Mouse (Mus musculus): ENCODE data around the gene Lin28a. TPM values are rescaled to one million over a fixed set of nuclear protein-coding genes. Genes with fewer than 3 reads are reported as not detected.

Lin28a gene
- polyA plus RNA-seq, 1 experiment: not detected

DNA sequence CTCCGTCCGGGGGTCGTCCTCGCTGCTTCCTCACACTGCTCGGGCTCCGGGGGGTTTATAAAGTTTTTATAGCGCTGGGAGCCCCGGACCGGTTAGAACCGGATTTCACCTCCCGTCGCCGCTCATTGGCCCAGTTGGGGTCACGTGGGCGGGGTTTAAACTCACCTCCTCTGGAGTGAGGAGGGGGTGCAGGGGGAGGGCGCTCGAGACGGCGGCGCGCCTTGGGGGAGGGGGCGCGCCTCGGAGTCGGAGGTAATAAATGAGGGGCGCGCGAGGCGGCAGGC lies 50.8 kb downstream of the Lin28a start:
- H3K4me3 ChIP-seq (ENCODE audit: insufficient read depth, low read length): peak overlapping the region; percentile 48
- peaks cover 4% of the 10 kb centered on the region for H3K4me1 ChIP-seq (ENCODE audit: control insufficient read depth, insufficient read depth, low read length)
- TF ChIP-seq CTCF (IDR thresholded peaks at IDR 0.05; ENCODE audit: borderline replicate concordance, insufficient read depth, low read length): no peak
- peak; percentile 55; the same call in 1 of the 2 replicates for TF ChIP-seq POLR2A (IDR thresholded peaks at IDR 0.05; ENCODE audit: low read depth, low read length)
- H3K27ac ChIP-seq (ENCODE audit: insufficient read depth, low read length): peak overlapping the region; percentile 96

DNA sequence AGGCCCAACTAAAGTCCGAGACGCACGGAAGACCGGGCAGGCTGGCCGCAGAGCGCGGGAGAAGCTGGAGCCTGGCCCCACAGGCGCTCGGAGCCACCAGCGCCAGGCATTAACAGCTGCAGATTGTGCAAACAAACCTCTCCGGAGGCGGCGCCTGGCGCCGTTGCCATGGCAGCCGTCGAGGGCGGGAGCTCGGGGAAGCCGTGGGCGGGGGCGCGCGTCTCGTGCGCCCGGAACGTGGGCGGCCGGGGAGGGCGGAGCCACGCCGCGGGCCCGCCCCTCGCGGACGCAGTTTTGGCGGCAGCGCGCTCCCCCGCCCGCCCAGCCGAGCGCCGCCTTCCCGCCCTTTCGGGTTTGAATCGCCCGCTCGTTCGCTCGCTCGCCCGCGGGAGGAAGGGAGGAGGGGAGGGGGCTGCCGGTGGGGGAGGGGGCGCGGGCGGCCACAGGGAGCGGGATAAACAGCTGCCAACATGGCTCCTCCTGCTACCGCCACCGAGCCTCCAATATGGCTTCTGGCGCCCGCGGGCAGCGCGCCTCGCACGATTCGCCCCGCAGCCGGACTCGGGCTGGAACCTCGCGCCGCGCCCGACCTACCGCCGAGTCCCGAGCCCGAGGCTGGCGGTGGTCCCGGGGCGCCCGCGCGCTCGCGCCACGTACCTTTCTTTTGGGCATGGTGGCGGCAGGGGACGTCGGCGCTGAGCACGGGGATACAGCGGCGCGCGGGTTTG lies 51.3 kb downstream of the Lin28a start:
- Histone ChIP-seq H3K27ac (ENCODE audit: insufficient read depth, low read length) (peak overlapping the region; percentile 96), H3K4me1 (ENCODE audit: control insufficient read depth, insufficient read depth, low read length) (peaks cover 4% of the 10 kb centered on the region), H3K4me3 (ENCODE audit: insufficient read depth, low read length) (peak overlapping the region; percentile 95)
- TF ChIP-seq POLR2A (IDR thresholded peaks at IDR 0.05; ENCODE audit: low read depth, low read length) (peak; percentile 54), CTCF (IDR thresholded peaks at IDR 0.05; ENCODE audit: borderline replicate concordance, insufficient read depth, low read length) (no peak)

DNA sequence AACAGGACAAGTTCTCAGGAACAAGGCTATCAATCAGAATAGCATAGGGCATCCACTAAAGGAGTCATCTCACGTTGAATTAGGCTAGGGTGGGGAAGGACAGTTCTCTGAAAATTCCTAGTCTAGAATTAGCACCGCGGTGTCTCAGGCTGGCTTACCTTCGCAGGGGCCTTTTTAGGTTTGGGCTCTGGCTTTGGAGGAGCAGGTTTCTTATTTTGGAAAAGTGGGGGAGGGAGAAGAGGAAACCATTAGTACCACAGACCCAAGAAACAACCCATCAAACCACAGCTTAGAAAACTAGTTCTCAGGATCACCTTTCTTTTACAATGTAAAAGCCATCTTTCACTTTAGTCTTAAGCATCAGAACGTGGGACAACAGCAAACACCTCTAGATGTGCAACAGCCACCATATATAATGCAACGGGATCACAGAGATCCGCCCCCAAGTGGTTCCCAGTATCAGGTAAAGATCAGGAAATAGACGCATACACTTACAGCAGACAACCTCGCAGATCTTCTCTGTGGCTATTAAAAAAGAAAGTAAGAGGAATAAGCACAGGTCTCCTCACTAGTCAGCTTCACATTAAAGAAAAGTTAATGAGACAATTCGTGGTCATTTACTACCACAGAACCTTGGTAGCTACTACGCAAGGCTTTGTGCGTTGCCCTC lies 52.2 kb downstream of the Lin28a start:
- TF ChIP-seq POLR2A (IDR thresholded peaks at IDR 0.05; ENCODE audit: low read depth, low read length) (no peak), CTCF (IDR thresholded peaks at IDR 0.05; ENCODE audit: borderline replicate concordance, insufficient read depth, low read length) (no peak)
- H3K4me3 ChIP-seq (ENCODE audit: insufficient read depth, low read length): peak overlapping the region; percentile 95
- no peak overlapping the region; the same call in 1 of the 2 replicates for H3K27ac ChIP-seq (ENCODE audit: insufficient read depth, low read length)
- H3K4me1 ChIP-seq (ENCODE audit: control insufficient read depth, insufficient read depth, low read length): peaks cover 4% of the 10 kb centered on the region

DNA sequence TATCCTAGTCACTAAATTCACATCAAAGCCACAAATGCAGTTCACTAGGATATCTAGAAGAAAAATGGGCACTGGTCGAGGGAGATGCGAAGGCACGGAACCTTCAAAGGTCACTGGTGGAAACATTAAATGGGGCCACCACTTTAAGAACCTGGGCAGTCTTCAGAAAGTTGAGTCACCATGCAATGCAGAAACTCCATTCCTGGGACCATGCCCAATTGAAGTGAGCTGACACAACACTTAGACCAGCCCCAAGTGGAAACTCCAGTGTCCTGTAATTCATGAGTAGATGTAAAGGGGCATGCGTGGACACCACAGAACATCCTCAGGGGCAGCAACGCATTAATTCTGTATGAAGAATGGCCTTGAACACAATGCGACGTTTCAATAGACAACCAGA lies 56.1 kb downstream of the Lin28a start:
- Histone ChIP-seq H3K27ac (ENCODE audit: insufficient read depth, low read length) (no peak overlapping the region), H3K4me1 (ENCODE audit: control insufficient read depth, insufficient read depth, low read length) (peaks cover 4% of the 10 kb centered on the region), H3K4me3 (ENCODE audit: insufficient read depth, low read length) (no peak overlapping the region)
- TF ChIP-seq CTCF (IDR thresholded peaks at IDR 0.05; ENCODE audit: borderline replicate concordance, insufficient read depth, low read length) (no peak), POLR2A (IDR thresholded peaks at IDR 0.05; ENCODE audit: low read depth, low read length) (0 out of 2 replicates have a peak, but pooled peaks have one; percentile 18)

DNA sequence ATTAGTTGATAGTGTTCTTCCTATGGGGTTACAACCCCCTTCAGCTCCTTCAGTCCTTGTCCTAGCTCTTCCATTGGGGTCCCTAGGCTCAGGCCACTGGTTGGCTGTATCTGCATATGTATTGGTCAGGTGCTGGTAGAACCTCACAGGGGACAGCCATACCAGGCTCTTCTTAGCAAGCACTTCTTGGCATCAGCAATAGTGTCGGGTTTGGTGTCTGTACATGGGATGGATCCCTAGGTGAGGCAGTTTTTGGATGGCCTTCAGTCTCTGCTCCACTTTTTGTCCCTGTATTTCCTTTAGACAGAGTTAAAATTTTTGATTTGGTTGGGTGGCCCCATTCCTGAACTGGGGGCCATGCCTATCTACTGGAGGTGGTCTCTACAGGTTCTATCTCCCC lies 59.8 kb downstream of the Lin28a start:
- TF ChIP-seq CTCF (IDR thresholded peaks at IDR 0.05; ENCODE audit: borderline replicate concordance, insufficient read depth, low read length) (no peak), POLR2A (IDR thresholded peaks at IDR 0.05; ENCODE audit: low read depth, low read length) (no peak)
- H3K4me3 ChIP-seq (ENCODE audit: insufficient read depth, low read length): no peak overlapping the region
- no peak overlapping the region for H3K27ac ChIP-seq (ENCODE audit: insufficient read depth, low read length)
- no peaks in the 10 kb centered on the region; the same call in 1 of the 2 replicates for H3K4me1 ChIP-seq (ENCODE audit: control insufficient read depth, insufficient read depth, low read length)

DNA sequence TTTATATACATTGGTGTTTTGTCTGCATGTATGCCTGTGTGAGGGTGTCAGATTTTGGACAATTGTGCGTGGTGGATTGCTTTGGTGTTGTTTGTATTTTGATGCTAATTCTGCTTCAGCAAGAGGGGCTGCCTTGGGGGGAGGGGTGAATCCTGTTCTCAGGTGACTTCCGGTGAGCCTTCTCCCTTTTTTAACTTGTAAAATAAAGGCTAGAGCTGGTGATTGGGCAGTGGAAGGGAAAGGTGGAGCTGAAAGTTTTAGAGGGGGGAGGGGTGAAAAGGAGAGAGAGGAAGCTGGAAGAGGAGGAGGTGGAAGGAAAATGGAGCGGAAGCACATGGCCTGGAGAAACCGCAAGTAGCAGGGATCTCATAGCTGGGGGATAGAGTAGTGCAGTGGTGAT lies 62.3 kb downstream of the Lin28a start:
- Histone ChIP-seq H3K4me3 (ENCODE audit: insufficient read depth, low read length) (no peak overlapping the region), H3K4me1 (ENCODE audit: control insufficient read depth, insufficient read depth, low read length) (no peaks in the 10 kb centered on the region), H3K27ac (ENCODE audit: insufficient read depth, low read length) (no peak overlapping the region)
- TF ChIP-seq CTCF (IDR thresholded peaks at IDR 0.05; ENCODE audit: borderline replicate concordance, insufficient read depth, low read length): no peak
- no peak for TF ChIP-seq POLR2A (IDR thresholded peaks at IDR 0.05; ENCODE audit: low read depth, low read length)

Other genes with a start within 250 kb of the Lin28a start
- gene Rps6ka1, start 131.0 kb downstream of the Lin28a start, polyA plus RNA-seq (2011; ENCODE audit: insufficient read length, low read depth, missing spikeins): 4.2 and 4.8 TPM in 2 replicates
- gene Hmgn2, start 50.2 kb downstream of the Lin28a start, polyA plus RNA-seq (2011; ENCODE audit: insufficient read length, low read depth, missing spikeins): 204 and 431 TPM in 2 replicates
- 27.3 and 33.9 TPM in 2 replicates for gene Dhdds, start 17.9 kb downstream of the Lin28a start, polyA plus RNA-seq (2011; ENCODE audit: insufficient read length, low read depth, missing spikeins)
- not detected in 2 replicates for gene Zfp683, start 35.0 kb upstream of the Lin28a start, polyA plus RNA-seq (2011; ENCODE audit: insufficient read length, low read depth, missing spikeins)
- not detected in 2 replicates for gene Crybg2, start 42.0 kb upstream of the Lin28a start, polyA plus RNA-seq (2011; ENCODE audit: insufficient read length, low read depth, missing spikeins)
- gene Cd52, start 76.2 kb upstream of the Lin28a start, polyA plus RNA-seq (2011; ENCODE audit: insufficient read length, low read depth, missing spikeins): 1.0 and 6.0 TPM in 2 replicates
- gene Ubxn11, start 83.7 kb upstream of the Lin28a start, polyA plus RNA-seq (2011; ENCODE audit: insufficient read length, low read depth, missing spikeins): 2.6 TPM in 2 replicates
- 317 and 335 TPM in 2 replicates for gene Sh3bgrl3, start 109.9 kb upstream of the Lin28a start, polyA plus RNA-seq (2011; ENCODE audit: insufficient read length, low read depth, missing spikeins)
- 17.4 and 22.1 TPM in 2 replicates for gene Cep85, start 168.3 kb upstream of the Lin28a start, polyA plus RNA-seq (2011; ENCODE audit: insufficient read length, low read depth, missing spikeins)
- not detected in 2 replicates for gene Gm7534, start 184.2 kb upstream of the Lin28a start, polyA plus RNA-seq (2011; ENCODE audit: insufficient read length, low read depth, missing spikeins)
- not detected in 2 replicates for gene Catsper4, start 208.5 kb upstream of the Lin28a start, polyA plus RNA-seq (2011; ENCODE audit: insufficient read length, low read depth, missing spikeins)
- 0.42 TPM in 1 of 2 replicates, not detected in the other for gene Cnksr1, start 219.6 kb upstream of the Lin28a start, polyA plus RNA-seq (2011; ENCODE audit: insufficient read length, low read depth, missing spikeins)
- gene E130218I03Rik, start 224.8 kb upstream of the Lin28a start, polyA plus RNA-seq (2011; ENCODE audit: insufficient read length, low read depth, missing spikeins): not detected in 2 replicates
- 9.5 and 11.9 TPM in 2 replicates for gene Zfp593, start 226.8 kb upstream of the Lin28a start, polyA plus RNA-seq (2011; ENCODE audit: insufficient read length, low read depth, missing spikeins)
- gene Gm30191, start 228.1 kb upstream of the Lin28a start, polyA plus RNA-seq (2011; ENCODE audit: insufficient read length, low read depth, missing spikeins): not detected in 2 replicates
- gene Grrp1, start 235.3 kb upstream of the Lin28a start, polyA plus RNA-seq (2011; ENCODE audit: insufficient read length, low read depth, missing spikeins): not detected in 2 replicates